Mouse (Mus musculus) hindbrain, embryonic 14.5 days (tissue): ENCODE measurements around the gene Fer. TPM values are rescaled to one million over a fixed set of nuclear protein-coding genes. Genes with fewer than 3 reads are reported as not detected.

Experiments
- ATAC-seq: fragments of 200-750 bp; cut with Nextera tagmentation; 2 replicates; pipeline ENCODE4 v1.8.0; 2017; ENCODE audit warnings: moderate number of reproducible peaks, mild to moderate bottlenecking, moderate TSS enrichment, moderate library complexity; ENCODE audit not compliant: low FRiP score
- DNase-seq: peaks from one replicate; pipeline ENCODE4 v3.0.0-alpha.2; 2015; ENCODE audit warnings: low spot score
- H3K27ac ChIP-seq: fragments of 300-500 bp; sonication (generic); 2 replicates; pipeline ENCODE4 v1.5.1; 2014; ENCODE audit warnings: mild to moderate bottlenecking, moderate library complexity
- H3K27me3 ChIP-seq: fragments of 300-500 bp; sonication (generic); 2 replicates; pipeline ENCODE4 v1.6.1; 2014; ENCODE audit warnings: mild to moderate bottlenecking, low read length, mixed read lengths; ENCODE audit not compliant: control insufficient read depth, insufficient read depth
- H3K36me3 ChIP-seq: fragments of 300-500 bp; sonication (generic); replicated peaks from 2 replicates; pipeline ENCODE4 v1.6.1; 2014; ENCODE audit not compliant: control insufficient read depth, insufficient read depth
- H3K4me1 ChIP-seq: fragments of 300-500 bp; sonication (generic); replicated peaks from 2 replicates; pipeline ENCODE4 v1.6.1; 2014; ENCODE audit warnings: antibody characterized with exemption, low read length, mixed read lengths; ENCODE audit not compliant: control insufficient read depth, insufficient read depth
- H3K4me2 ChIP-seq: fragments of 300-500 bp; sonication (generic); replicated peaks from 2 replicates; pipeline ENCODE4 v1.6.1; 2014; ENCODE audit warnings: mild to moderate bottlenecking, moderate library complexity
- H3K4me3 ChIP-seq: fragments of 300-500 bp; sonication (generic); replicated peaks from 2 replicates; pipeline ENCODE4 v1.5.1; 2014; ENCODE audit warnings: mild to moderate bottlenecking, low read length
- H3K9ac ChIP-seq: fragments of 300-500 bp; sonication (generic); 2 replicates; pipeline ENCODE4 v1.6.1; 2014
- H3K9me3 ChIP-seq: fragments of 300-500 bp; sonication (generic); 2 replicates; pipeline ENCODE4 v1.6.1; 2016; ENCODE audit warnings: low read length; ENCODE audit not compliant: control insufficient read depth
- WGBS: fragments of 180-500 bp; shearing (Covaris S2); extraction: QIAGEN DNeasy Blood & Tissue Kit; methylation state at CpG from one replicate; pipeline ENCODE4 v1.1.7; 2014; 5-methylcytosine and 5-hydroxymethylcytosine counted together
- polyA plus RNA-seq: library from polyadenylated mRNA; unstranded; fragments of >200 nt; fragmentation: Nextera tagmentation; extraction: Ambion mirVana; gene quantifications from 2 replicates; pipeline ENCODE4 v1.2.1, GENCODE M21; 2014

Gene Fer
- polyA plus RNA-seq, 1 experiment from 2014 or later, result 35.8 TPM

GRCm38 (mm10) chr17:64141856-64142255, 279.0 kb downstream of the Fer start:
- no peak overlapping the region for H3K9ac ChIP-seq
- no peak overlapping the region for H3K4me2 ChIP-seq
- 0 out of 2 replicates have a peak, but pooled peaks have one; percentile 35 for ATAC-seq
- H3K27ac ChIP-seq, result no peak overlapping the region
- H3K9me3 ChIP-seq, result no peaks in the 10 kb centered on the region
- no peaks in the 10 kb centered on the region for H3K27me3 ChIP-seq
- 56% methylated on average over 9 of the region's 9 CpGs for WGBS
- H3K4me3 ChIP-seq, result no peak overlapping the region
- H3K4me1 ChIP-seq, result peaks cover 16% of the 10 kb centered on the region
- H3K36me3 ChIP-seq, result peaks cover 27% of the 10 kb centered on the region; the same call in 1 of the 2 replicates
- DNase-seq, result no peak

- H3K9me3 ChIP-seq, result no peaks in the 10 kb centered on the region
- 0 out of 2 replicates have a peak, but pooled peaks cover 11% of the 10 kb centered on the region for H3K36me3 ChIP-seq
- DNase-seq, result no peak
- H3K27ac ChIP-seq, result no peak overlapping the region
- no peak for ATAC-seq
- WGBS, result 69% methylated on average over 4 of the region's 4 CpGs
- no peaks in the 10 kb centered on the region for H3K27me3 ChIP-seq
- no peak overlapping the region for H3K9ac ChIP-seq
- no peak overlapping the region for H3K4me3 ChIP-seq
- no peaks in the 10 kb centered on the region for H3K4me1 ChIP-seq
- no peak overlapping the region for H3K4me2 ChIP-seq
Observed at GRCm38 (mm10) chr17:64146409-64146808, 283.5 kb downstream of the Fer start.

GRCm38 (mm10) chr17:64150717-64151116, 287.9 kb downstream of the Fer start:
- no peak overlapping the region for H3K4me2 ChIP-seq
- H3K4me1 ChIP-seq, result no peaks in the 10 kb centered on the region
- H3K4me3 ChIP-seq, result no peak overlapping the region
- H3K9me3 ChIP-seq, result no peaks in the 10 kb centered on the region
- WGBS, result 100% methylated on average over 1 of the region's 1 CpGs
- H3K9ac ChIP-seq, result no peak overlapping the region
- no peak for DNase-seq
- ATAC-seq, result no peak
- no peak overlapping the region for H3K27ac ChIP-seq
- no peaks in the 10 kb centered on the region for H3K27me3 ChIP-seq
- 0 out of 2 replicates have a peak, but pooled peaks cover 5% of the 10 kb centered on the region for H3K36me3 ChIP-seq

GRCm38 (mm10) chr17:64167731-64168130, 304.9 kb downstream of the Fer start:
- H3K36me3 ChIP-seq, result no peaks in the 10 kb centered on the region
- H3K4me2 ChIP-seq, result no peak overlapping the region
- no peak overlapping the region for H3K9ac ChIP-seq
- H3K4me1 ChIP-seq, result no peaks in the 10 kb centered on the region
- 98% methylated on average over 5 of the region's 5 CpGs for WGBS
- ATAC-seq, result no peak
- peaks cover 5% of the 10 kb centered on the region for H3K9me3 ChIP-seq
- no peak overlapping the region for H3K27ac ChIP-seq
- H3K4me3 ChIP-seq, result no peak overlapping the region
- no peaks in the 10 kb centered on the region for H3K27me3 ChIP-seq
- DNase-seq, result no peak

GRCm38 (mm10) chr17:64170019-64170418, 307.2 kb downstream of the Fer start:
- Histone ChIP-seq H3K4me3 (no peak overlapping the region), H3K36me3 (no peaks in the 10 kb centered on the region), H3K4me2 (no peak overlapping the region), H3K9me3 (peaks cover 5% of the 10 kb centered on the region), H3K27me3 (no peaks in the 10 kb centered on the region), H3K27ac (no peak overlapping the region), H3K9ac (no peak overlapping the region), H3K4me1 (no peaks in the 10 kb centered on the region)
- ATAC-seq (no peak), DNase-seq (no peak)
- WGBS, result 41% methylated on average over 5 of the region's 5 CpGs

- no peak overlapping the region for H3K9ac ChIP-seq
- no peaks in the 10 kb centered on the region for H3K36me3 ChIP-seq
- DNase-seq, result no peak
- no peaks in the 10 kb centered on the region for H3K4me1 ChIP-seq
- H3K9me3 ChIP-seq, result no peaks in the 10 kb centered on the region
- no peak overlapping the region for H3K4me2 ChIP-seq
- no peaks in the 10 kb centered on the region for H3K27me3 ChIP-seq
- H3K27ac ChIP-seq, result no peak overlapping the region
- 84% methylated on average over 2 of the region's 2 CpGs for WGBS
- no peak overlapping the region for H3K4me3 ChIP-seq
- no peak for ATAC-seq
Observed at GRCm38 (mm10) chr17:64172474-64172873, 309.6 kb downstream of the Fer start.

GRCm38 (mm10) chr17:64180546-64180945, 317.7 kb downstream of the Fer start:
- no peak for DNase-seq
- 83% methylated on average over 5 of the region's 5 CpGs for WGBS
- H3K27ac ChIP-seq, result no peak overlapping the region
- no peaks in the 10 kb centered on the region for H3K36me3 ChIP-seq
- no peaks in the 10 kb centered on the region for H3K27me3 ChIP-seq
- H3K4me2 ChIP-seq, result no peak overlapping the region
- H3K9ac ChIP-seq, result no peak overlapping the region
- H3K9me3 ChIP-seq, result no peaks in the 10 kb centered on the region
- H3K4me3 ChIP-seq, result no peak overlapping the region
- H3K4me1 ChIP-seq, result no peaks in the 10 kb centered on the region
- no peak for ATAC-seq

- DNase-seq, result no peak
- no peaks in the 10 kb centered on the region for H3K4me1 ChIP-seq
- no peaks in the 10 kb centered on the region for H3K9me3 ChIP-seq
- H3K9ac ChIP-seq, result no peak overlapping the region
- no peak overlapping the region for H3K4me2 ChIP-seq
- H3K4me3 ChIP-seq, result no peak overlapping the region
- H3K27ac ChIP-seq, result no peak overlapping the region
- WGBS, result 58% methylated on average over 3 of the region's 3 CpGs
- H3K27me3 ChIP-seq, result no peaks in the 10 kb centered on the region
- no peak for ATAC-seq
- no peaks in the 10 kb centered on the region for H3K36me3 ChIP-seq
Observed at GRCm38 (mm10) chr17:64181291-64181690, 318.4 kb downstream of the Fer start.

- Histone ChIP-seq H3K36me3 (no peaks in the 10 kb centered on the region), H3K9ac (no peak overlapping the region), H3K27me3 (no peaks in the 10 kb centered on the region), H3K4me3 (no peak overlapping the region), H3K4me1 (no peaks in the 10 kb centered on the region), H3K9me3 (no peaks in the 10 kb centered on the region), H3K4me2 (no peak overlapping the region), H3K27ac (0 out of 2 replicates have a peak overlapping the region, but pooled peaks have one; percentile 20)
- no peak for DNase-seq
- ATAC-seq, result no peak
- WGBS, result 83% methylated on average over 3 of the region's 3 CpGs
Observed at GRCm38 (mm10) chr17:64182599-64182998, 319.7 kb downstream of the Fer start.

GRCm38 (mm10) chr17:64183196-64183595, 320.3 kb downstream of the Fer start:
- 47% methylated on average over 5 of the region's 5 CpGs for WGBS
- ATAC-seq, result no peak

More at GRCm38 (mm10) chr17:64183196-64183595, 320.3 kb downstream of the Fer start:
- no peak overlapping the region for H3K4me2 ChIP-seq
- no peak overlapping the region for H3K4me3 ChIP-seq
- no peak overlapping the region for H3K9ac ChIP-seq
- 0 out of 2 replicates have a peak overlapping the region, but pooled peaks have one; percentile 20 for H3K27ac ChIP-seq
- DNase-seq, result peak; percentile 47
- H3K27me3 ChIP-seq, result no peaks in the 10 kb centered on the region
- H3K36me3 ChIP-seq, result no peaks in the 10 kb centered on the region
- H3K9me3 ChIP-seq, result no peaks in the 10 kb centered on the region
- no peaks in the 10 kb centered on the region for H3K4me1 ChIP-seq
